Mouse (Mus musculus): ENCODE data around the gene Snx10. TPM values are rescaled to one million over a fixed set of nuclear protein-coding genes. Genes with fewer than 3 reads are reported as not detected.
A peak's percentile ranks its signal among the peaks of the same experiment; 100 is the strongest.
"Not testable (repeated sequence)": the region's sequence is repeated elsewhere in the genome, so short reads cannot be mapped to it uniquely, and the experiment has no call there.

Gene Snx10
- 41.2 and 43.8 TPM in 2 replicates for polyA plus RNA-seq (2015; fragmentation: Nextera tagmentation; extraction: Ambion mirVana)

DNA sequence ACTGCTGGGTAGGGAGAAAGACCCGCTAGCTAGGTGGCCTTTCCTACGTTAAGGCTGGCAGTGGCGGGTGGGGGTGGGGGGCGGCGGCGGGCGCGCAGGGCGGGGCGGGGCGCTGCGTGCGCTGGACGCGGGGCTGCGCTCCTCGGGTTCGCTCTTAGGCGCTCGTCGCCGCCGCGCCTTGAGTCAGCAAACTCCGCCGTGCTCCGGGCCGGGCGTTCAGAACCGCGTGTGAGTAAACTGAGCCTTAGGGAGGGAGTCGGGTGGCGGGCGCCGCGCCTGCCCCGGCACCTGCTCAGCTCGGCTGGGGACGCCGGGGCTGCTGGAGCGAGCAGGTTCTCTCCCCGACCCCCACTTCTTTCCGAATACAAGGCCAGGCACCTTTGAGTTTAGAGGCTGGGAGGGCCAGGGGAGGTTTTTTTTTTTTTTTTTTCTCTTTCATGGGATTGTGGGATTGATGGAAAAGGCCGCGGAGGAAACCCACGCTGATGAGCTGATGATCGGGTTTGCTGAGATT is at the start of gene Snx10:
Snx10 (plus strand) TSS at position 95 of the 514 bp plus-strand sequence.
- WGBS, result under 1% methylated on average over 47 of the region's 47 CpGs
- no peaks in the 10 kb centered on the region for H3K36me3 ChIP-seq (ENCODE audit: poor library complexity, severe bottlenecking)
- peak within 1 kb of the TSS; percentile 72 for H3K27ac ChIP-seq
- H3K9ac ChIP-seq, result peak within 1 kb of the TSS; percentile 80
- no peaks in the 10 kb centered on the region for H3K27me3 ChIP-seq
- peak within 1 kb of the TSS; percentile 71 for H3K4me3 ChIP-seq
- peak within 1 kb of the TSS; percentile 75 for H3K4me2 ChIP-seq
- no peaks in the 10 kb centered on the region for H3K9me3 ChIP-seq (replicated peaks)
- peaks cover 12% of the 10 kb centered on the region for H3K4me1 ChIP-seq
- ATAC-seq, result peak; percentile 77

DNA sequence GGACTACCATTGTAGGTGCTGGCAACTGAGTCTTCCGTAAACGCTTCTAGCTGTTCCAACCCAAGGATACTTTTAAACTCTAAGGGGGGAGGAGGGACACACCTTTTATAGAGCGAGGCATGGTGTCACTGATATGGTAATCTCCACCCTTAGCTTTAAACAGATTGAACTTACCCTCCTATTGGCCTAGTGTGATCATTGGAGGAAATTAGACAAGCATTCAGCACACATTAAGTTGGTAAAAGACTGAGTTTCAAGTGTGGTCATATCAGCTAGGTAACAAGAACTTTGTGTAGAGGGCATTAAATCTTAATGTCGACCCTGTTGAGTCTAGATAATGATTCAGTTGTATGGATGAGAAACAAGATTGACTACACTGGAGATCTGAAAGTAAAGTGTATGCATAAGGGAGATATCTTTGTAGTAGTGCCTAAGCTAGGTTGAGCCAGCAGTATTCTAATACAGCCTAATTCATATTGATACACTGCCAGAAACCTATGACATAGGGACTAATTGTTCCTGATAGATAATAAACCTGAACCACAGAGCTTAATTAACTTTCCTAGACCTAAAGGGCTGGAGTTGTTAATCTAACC is 44.5 kb upstream of the Snx10 start:
- Histone ChIP-seq H3K27ac (no peak overlapping the region), H3K4me3 (no peak overlapping the region), H3K27me3 (no peaks in the 10 kb centered on the region), H3K36me3 (ENCODE audit: poor library complexity, severe bottlenecking) (peaks cover 81% of the 10 kb centered on the region), H3K9ac (no peak overlapping the region), H3K4me2 (no peak overlapping the region), H3K4me1 (0 out of 2 replicates have a peak, but pooled peaks cover 1% of the 10 kb centered on the region), H3K9me3 (replicated peaks) (no peaks in the 10 kb centered on the region)
- ATAC-seq, result no peak
- WGBS, result 89% methylated on average over 4 of the region's 4 CpGs

DNA sequence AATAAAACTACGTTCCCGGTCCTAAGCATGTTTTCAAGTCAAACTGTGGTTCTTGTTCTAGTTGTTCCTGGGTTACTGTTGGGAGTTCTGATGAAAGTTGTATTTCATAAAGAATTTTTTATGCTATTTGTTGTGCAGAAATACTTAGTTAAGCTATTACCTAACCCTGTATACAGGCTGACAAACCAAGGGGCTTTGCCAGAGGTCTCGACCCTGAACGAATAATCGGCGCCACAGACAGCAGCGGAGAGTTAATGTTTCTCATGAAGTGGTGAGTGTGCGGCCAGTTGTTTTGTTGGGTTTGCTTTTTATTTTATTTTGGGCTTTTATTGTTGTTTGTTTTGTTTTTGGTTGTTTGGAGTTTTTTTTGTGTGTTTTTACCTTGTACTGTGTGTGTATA is 42.2 kb upstream of the Snx10 start:
- WGBS, result 96% methylated on average over 8 of the region's 8 CpGs
- no peak overlapping the region for H3K4me2 ChIP-seq
- peaks cover 66% of the 10 kb centered on the region for H3K36me3 ChIP-seq (ENCODE audit: poor library complexity, severe bottlenecking)

DNA sequence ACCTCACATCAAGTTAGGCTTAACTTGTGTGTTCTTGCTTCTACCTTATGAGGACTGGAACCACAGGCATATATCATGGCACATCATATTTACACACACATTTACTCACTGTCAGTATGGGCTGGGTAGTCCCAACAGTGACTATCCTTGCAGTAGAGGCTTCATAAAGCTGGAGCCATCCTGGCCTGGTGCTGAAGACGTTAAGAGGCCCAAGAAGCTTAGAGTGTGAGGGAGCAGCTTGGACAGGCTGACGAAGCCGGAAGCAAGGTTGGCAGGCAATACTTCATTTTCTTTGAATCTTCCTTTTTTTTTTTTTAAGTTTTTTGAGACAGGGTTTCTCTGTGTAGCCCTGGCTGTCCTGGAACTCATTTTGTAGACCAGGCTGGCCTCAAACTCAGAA is 39.8 kb upstream of the Snx10 start:
- Histone ChIP-seq H3K4me2 (no peak overlapping the region), H3K27me3 (no peaks in the 10 kb centered on the region), H3K36me3 (ENCODE audit: poor library complexity, severe bottlenecking) (peaks cover 48% of the 10 kb centered on the region), H3K4me3 (no peak overlapping the region), H3K9me3 (replicated peaks) (peaks cover 4% of the 10 kb centered on the region; the same call in 1 of the 2 replicates), H3K27ac (peak overlapping the region; percentile 1; the same call in 1 of the 2 replicates), H3K4me1 (no peaks in the 10 kb centered on the region), H3K9ac (no peak overlapping the region)
- ATAC-seq, result no peak
- 98% methylated on average over 3 of the region's 3 CpGs for WGBS

More for the DNA sequence above, 42.2 kb upstream of the Snx10 start:
- no peak for ATAC-seq
- Histone ChIP-seq H3K9me3 (replicated peaks) (no peaks in the 10 kb centered on the region), H3K9ac (no peak overlapping the region), H3K4me3 (no peak overlapping the region), H3K4me1 (no peaks in the 10 kb centered on the region), H3K27me3 (no peaks in the 10 kb centered on the region), H3K27ac (no peak overlapping the region)

DNA sequence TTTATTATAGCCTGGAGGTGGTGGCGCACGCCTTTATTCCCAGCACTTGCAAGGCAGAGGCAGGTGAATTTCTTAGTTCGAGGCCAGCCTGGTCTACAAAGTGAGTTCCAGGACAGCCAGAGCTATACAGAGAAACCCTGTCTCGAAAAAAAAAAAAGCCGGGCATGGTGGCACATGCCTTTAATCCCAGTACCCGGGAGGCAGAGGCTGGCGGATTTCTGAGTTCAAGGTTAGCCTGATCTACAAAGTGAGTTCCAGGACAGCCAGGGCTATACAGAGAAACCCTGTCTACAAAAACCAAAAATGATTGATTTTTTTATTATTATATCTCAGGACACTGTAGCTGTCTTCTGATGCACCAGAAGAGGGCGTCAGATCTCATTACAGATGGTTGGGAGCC is 39.1 kb upstream of the Snx10 start:
- ATAC-seq; H3K27me3 ChIP-seq; H3K4me1 ChIP-seq; H3K4me2 ChIP-seq; H3K4me3 ChIP-seq; H3K27ac ChIP-seq; H3K9ac ChIP-seq; H3K9me3 ChIP-seq (replicated peaks): not testable (repeated sequence)
- peaks cover 41% of the 10 kb centered on the region for H3K36me3 ChIP-seq (ENCODE audit: poor library complexity, severe bottlenecking)
- 90% methylated on average over 8 of the region's 8 CpGs for WGBS

DNA sequence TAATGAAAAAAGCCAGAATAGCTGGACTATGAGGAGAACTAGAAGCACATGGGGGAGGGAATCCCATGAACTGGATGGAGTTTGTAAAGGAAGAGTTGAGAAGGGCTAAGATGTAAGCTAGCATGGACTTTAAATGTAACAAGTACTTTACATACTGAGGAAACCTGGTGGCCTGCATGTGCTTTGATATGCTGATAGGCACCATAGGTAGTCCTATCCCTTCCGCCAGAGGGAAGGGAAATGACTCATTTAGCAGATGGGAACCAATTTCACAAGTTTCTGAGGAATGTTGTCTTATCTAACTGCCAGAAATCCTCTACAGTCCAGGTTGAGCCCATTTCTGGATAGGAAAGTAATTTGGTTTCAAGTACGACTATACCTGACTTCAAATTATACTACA is 38.1 kb upstream of the Snx10 start:
- H3K4me1 ChIP-seq, result no peaks in the 10 kb centered on the region
- H3K4me2 ChIP-seq, result no peak overlapping the region
- H3K27me3 ChIP-seq, result no peaks in the 10 kb centered on the region
- H3K9ac ChIP-seq, result no peak overlapping the region
- peaks cover 30% of the 10 kb centered on the region for H3K36me3 ChIP-seq (ENCODE audit: poor library complexity, severe bottlenecking)
- no peak overlapping the region for H3K27ac ChIP-seq
- no peak for ATAC-seq
- no peak overlapping the region for H3K4me3 ChIP-seq
- WGBS, result 79% methylated on average over 2 of the region's 2 CpGs
- peaks cover 4% of the 10 kb centered on the region; the same call in 1 of the 2 replicates for H3K9me3 ChIP-seq (replicated peaks)

DNA sequence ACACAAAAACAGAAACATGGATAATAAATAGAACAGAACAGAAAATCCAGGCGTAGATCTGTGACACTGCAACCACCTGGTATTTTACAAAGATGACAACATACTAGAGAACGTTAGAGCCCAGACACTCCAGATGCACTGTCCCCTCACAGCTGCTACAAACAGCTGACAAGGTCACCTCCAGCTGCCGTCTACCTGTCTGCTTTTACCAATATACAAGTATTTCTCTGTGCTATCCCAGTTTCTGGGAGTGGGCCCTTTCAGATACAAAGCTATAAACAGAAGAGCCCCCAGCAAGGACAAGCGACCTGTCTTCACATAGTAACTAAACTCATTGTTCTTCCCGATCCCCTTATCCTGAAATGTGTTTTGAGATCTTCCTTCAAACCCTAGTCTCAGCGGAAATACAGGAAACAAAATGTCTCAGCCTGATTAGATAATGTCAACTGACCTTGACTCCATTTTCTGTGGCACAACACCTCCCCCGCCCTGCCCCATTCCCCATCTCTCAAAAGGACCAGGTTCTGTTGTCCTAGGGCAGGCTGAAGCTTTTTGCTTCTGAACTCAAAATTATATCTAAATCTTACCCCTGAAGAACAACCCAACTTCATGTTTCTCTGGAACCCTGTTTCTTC is 37.5 kb upstream of the Snx10 start:
- H3K4me2 ChIP-seq, result no peak overlapping the region
- peaks cover 4% of the 10 kb centered on the region; the same call in 1 of the 2 replicates for H3K9me3 ChIP-seq (replicated peaks)
- H3K36me3 ChIP-seq (ENCODE audit: poor library complexity, severe bottlenecking), result peaks cover 24% of the 10 kb centered on the region
- WGBS, result 80% methylated on average over 7 of the region's 7 CpGs
- no peaks in the 10 kb centered on the region for H3K4me1 ChIP-seq
- H3K9ac ChIP-seq, result no peak overlapping the region
- ATAC-seq, result no peak
- H3K4me3 ChIP-seq, result no peak overlapping the region
- no peak overlapping the region for H3K27ac ChIP-seq
- no peaks in the 10 kb centered on the region for H3K27me3 ChIP-seq

DNA sequence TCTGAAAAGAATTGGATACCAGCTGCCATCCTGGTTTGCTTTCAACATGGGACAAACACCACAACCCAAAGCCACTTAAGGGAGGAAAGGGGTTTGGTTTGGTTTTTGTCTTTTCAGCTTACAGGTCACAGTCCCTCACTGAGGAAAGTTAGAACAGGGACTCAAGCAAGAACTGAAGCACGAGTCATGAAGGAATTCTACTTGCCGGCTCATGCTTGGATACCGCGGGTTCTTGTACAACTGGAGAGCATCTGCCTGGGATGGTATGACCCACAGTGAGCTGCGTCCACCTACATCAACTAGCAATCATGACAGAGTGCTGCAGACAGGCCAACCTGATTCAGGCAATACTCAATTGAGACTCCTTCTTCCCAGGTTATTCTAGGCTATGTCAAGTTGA is 37.0 kb upstream of the Snx10 start:
- Histone ChIP-seq H3K4me1 (no peaks in the 10 kb centered on the region), H3K4me3 (no peak overlapping the region), H3K36me3 (ENCODE audit: poor library complexity, severe bottlenecking) (peaks cover 19% of the 10 kb centered on the region), H3K9ac (no peak overlapping the region), H3K9me3 (replicated peaks) (peaks cover 4% of the 10 kb centered on the region; the same call in 1 of the 2 replicates), H3K4me2 (no peak overlapping the region), H3K27ac (no peak overlapping the region), H3K27me3 (no peaks in the 10 kb centered on the region)
- 96% methylated on average over 5 of the region's 5 CpGs for WGBS
- ATAC-seq, result no peak

DNA sequence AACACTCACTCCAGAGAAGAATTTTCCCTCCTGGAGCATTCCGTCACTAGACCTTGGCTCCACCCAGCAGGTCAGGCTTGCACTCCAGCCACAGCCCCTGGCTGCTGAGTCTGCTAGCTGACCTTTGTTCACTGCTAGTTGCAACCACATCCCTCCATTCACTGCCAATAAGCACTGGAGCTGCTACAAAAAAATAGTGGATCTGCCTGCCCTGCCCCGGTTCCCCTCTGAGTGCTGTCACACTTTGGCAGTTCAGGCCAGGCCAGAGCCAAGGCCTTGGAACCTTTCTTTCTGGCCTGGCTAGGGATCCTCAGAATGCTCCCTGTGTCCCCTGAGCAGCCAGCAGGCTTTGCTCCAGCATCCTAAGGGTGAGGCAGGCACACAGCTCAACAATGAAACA is 33.9 kb upstream of the Snx10 start:
- 60% methylated on average over 2 of the region's 2 CpGs for WGBS

DNA sequence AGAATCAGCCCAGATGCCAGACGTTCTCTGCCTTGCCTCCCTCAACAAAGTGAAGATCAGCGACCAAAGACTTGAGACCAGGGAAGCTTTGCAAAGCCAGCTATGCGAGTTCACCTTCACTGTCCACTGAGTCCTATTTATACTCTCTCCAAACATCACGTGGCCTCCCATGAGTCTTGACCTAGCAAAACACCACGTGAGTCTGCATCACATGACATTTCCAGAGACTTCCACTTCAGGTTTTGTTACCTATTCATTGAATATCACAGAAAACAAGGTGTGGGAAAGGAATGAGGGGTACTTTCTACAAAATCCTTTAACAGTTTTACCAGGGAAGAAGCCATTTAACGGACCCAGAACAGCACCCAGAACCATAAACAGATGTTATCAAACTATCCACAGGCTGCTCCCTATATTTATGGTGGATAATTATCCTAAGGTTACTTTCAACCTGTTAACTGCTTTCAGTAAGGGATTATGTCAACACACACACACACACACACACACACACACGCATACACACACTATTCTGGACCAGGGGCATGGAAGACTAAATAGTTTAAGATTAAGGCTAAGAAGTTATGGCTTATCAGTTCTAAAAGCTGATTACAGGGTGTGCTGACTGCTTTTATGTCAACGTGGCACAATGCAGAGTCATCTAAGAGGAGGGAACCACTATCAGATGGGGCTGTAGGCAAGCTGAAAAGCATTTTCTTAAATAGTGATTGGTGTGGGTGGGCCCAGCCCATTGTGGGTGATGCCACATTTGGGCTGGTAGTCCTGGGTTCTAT is 26.2 kb upstream of the Snx10 start:
- no peak overlapping the region for H3K27ac ChIP-seq
- H3K4me2 ChIP-seq, result no peak overlapping the region
- H3K36me3 ChIP-seq (ENCODE audit: poor library complexity, severe bottlenecking), result no peaks in the 10 kb centered on the region
- ATAC-seq, result no peak
- H3K9me3 ChIP-seq (replicated peaks), result no peaks in the 10 kb centered on the region
- H3K27me3 ChIP-seq, result no peaks in the 10 kb centered on the region
- H3K4me1 ChIP-seq, result no peaks in the 10 kb centered on the region
- no peak overlapping the region for H3K9ac ChIP-seq
- H3K4me3 ChIP-seq, result no peak overlapping the region
- 85% methylated on average over 8 of the region's 8 CpGs for WGBS

More for the DNA sequence above, 33.9 kb upstream of the Snx10 start:
- no peak overlapping the region for H3K9ac ChIP-seq
- H3K4me3 ChIP-seq, result no peak overlapping the region
- H3K4me2 ChIP-seq, result no peak overlapping the region
- H3K9me3 ChIP-seq (replicated peaks), result peaks cover 4% of the 10 kb centered on the region; the same call in 1 of the 2 replicates
- H3K27ac ChIP-seq, result no peak overlapping the region
- no peaks in the 10 kb centered on the region for H3K4me1 ChIP-seq
- H3K27me3 ChIP-seq, result no peaks in the 10 kb centered on the region
- H3K36me3 ChIP-seq (ENCODE audit: poor library complexity, severe bottlenecking), result peaks cover under 1% of the 10 kb centered on the region; the same call in 1 of the 2 replicates
- no peak for ATAC-seq

DNA sequence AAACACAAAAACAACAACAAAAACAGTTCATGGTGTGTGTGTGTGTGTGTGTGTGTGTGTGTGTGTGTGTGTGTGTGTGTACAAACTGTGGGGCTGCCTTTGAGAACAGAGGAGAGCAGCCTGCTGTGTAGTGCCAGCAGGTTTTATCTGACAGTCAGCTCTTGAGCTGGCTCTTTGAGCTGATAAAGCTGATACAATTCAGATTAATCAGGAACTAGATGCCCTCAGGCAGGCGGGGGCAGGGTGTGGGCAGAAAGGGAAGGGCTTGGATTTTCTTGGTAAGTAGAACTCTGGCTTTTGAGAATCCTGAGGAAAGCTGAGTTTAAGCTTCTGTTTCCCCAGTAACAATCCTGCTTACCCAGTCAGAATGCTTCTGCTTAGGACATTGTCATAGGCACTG is 18.0 kb upstream of the Snx10 start:
- Histone ChIP-seq H3K4me2 (no peak overlapping the region), H3K4me3 (no peak overlapping the region), H3K9me3 (replicated peaks) (no peaks in the 10 kb centered on the region), H3K4me1 (no peaks in the 10 kb centered on the region), H3K9ac (no peak overlapping the region), H3K36me3 (ENCODE audit: poor library complexity, severe bottlenecking) (no peaks in the 10 kb centered on the region), H3K27me3 (no peaks in the 10 kb centered on the region), H3K27ac (no peak overlapping the region)
- no peak for ATAC-seq
- WGBS, result 50% methylated on average over 1 of the region's 1 CpGs

DNA sequence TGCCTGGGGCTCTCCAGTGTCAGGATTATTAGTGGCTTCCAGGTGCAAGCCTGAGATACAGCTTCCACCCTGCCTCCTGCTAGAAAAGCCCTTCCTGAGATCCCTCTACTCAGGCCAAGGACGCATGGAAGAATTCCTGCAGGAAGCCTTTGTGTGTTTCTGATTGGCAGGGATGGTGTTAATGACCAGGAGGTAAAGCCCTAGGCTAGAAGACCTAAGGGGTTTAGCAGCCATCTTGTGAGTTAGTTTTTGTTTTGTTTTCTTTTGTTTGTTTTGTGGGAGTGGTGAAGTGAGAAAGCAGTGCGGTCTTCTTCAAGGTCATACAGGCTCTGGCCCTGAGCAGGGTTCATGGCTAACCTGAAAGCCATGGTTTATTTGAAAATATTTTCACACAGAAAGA is 16.1 kb upstream of the Snx10 start:
- no peaks in the 10 kb centered on the region for H3K9me3 ChIP-seq (replicated peaks)
- WGBS, result 47% methylated on average over 2 of the region's 2 CpGs
- no peak for ATAC-seq
- no peak overlapping the region for H3K4me3 ChIP-seq
- no peaks in the 10 kb centered on the region for H3K36me3 ChIP-seq (ENCODE audit: poor library complexity, severe bottlenecking)
- no peaks in the 10 kb centered on the region for H3K4me1 ChIP-seq
- no peaks in the 10 kb centered on the region for H3K27me3 ChIP-seq
- H3K4me2 ChIP-seq, result no peak overlapping the region
- H3K27ac ChIP-seq, result no peak overlapping the region
- H3K9ac ChIP-seq, result no peak overlapping the region
